Mouse (Mus musculus) testis, adult 2 months (tissue): Measurements from ENCODE around the gene Nabp1. TPM values are rescaled to one million over a fixed set of nuclear protein-coding genes. Genes with fewer than 3 reads are reported as not detected.
A peak's percentile ranks its signal among the peaks of the same experiment; 100 is the strongest.
"Not testable (repeated sequence)": the region's sequence is repeated elsewhere in the genome, so short reads cannot be mapped to it uniquely, and the experiment has no call there.

Source experiments
- H3K27ac ChIP-seq: fragments of 200-500 bp; 2 replicates; pipeline ENCODE4 v1.5.1; 2012; ENCODE audit warnings: low read depth, low read length; ENCODE audit not compliant: control insufficient read depth, insufficient read depth
- H3K27me3 ChIP-seq: fragments of 200-500 bp; 2 replicates; pipeline ENCODE4 v1.6.1; 2012; ENCODE audit warnings: mild to moderate bottlenecking, low read length, moderate library complexity; ENCODE audit not compliant: control insufficient read depth, insufficient read depth
- H3K36me3 ChIP-seq: fragments of 200-500 bp; 2 replicates; pipeline ENCODE4 v1.6.1; 2012; ENCODE audit warnings: mild to moderate bottlenecking, low read length; ENCODE audit not compliant: control insufficient read depth, insufficient read depth
- H3K4me1 ChIP-seq: fragments of 200-500 bp; 2 replicates; pipeline ENCODE4 v1.6.1; 2012; ENCODE audit warnings: low read length; ENCODE audit not compliant: control insufficient read depth, insufficient read depth
- H3K4me3 ChIP-seq: fragments of 200-500 bp; 2 replicates; pipeline ENCODE4 v1.5.1; 2012; ENCODE audit warnings: low read depth, mild to moderate bottlenecking, low read length, moderate library complexity, mixed read lengths; ENCODE audit not compliant: control insufficient read depth
- CTCF ChIP-seq: fragments of 200-500 bp; IDR thresholded peaks from 2 replicates; pipeline ENCODE4 v1.5.1; 2012; ENCODE audit warnings: low read depth, mild to moderate bottlenecking, inconsistent platforms, low read length, moderate library complexity; ENCODE audit not compliant: control insufficient read depth, insufficient read depth, insufficient replicate concordance
- POLR2A ChIP-seq: fragments of 200-500 bp; IDR thresholded peaks from 2 replicates; pipeline ENCODE4 v1.6.1; 2012; ENCODE audit warnings: low read depth, mild to moderate bottlenecking, inconsistent platforms, low read length, moderate library complexity; ENCODE audit not compliant: control insufficient read depth
- polyA plus RNA-seq: library from polyadenylated mRNA; depleted of rRNA; stranded (reverse); fragments of >200 nt; gene quantifications from 2 replicates; pipeline ENCODE4 v1.2.3, GENCODE M21; 2012; rRNA removed

Gene Nabp1
- polyA plus RNA-seq, 1 experiment: 161 TPM

DNA sequence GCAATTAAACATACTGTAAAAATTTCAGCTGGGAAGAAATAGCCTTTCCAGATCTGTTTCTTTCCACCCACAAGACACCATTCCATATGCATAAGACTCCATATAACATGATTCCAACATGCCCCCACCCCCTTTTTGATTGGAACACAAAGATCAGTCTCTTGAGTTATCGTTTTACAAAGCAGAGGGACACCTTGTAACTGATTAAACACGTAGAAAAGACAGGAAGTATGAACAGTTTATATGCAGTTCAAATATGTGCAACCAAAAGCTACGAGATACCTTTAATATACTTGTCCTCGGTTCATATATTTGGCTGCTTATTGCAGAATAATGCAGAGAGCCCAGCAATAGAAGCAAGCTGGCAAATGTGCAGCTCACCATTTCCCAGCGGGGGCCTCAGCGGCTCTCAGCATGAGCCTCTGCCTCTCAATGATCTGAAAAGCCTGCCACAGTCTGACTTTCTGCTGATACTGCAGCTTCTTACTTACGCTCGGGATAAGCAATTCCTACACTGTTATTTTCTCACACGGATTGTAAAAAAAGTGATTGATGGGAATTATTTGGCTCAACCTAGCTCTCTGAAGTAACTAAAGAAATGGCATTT is 32.3 kb downstream of the Nabp1 start:
- no peaks in the 10 kb centered on the region for H3K4me1 ChIP-seq
- H3K27ac ChIP-seq: no peak overlapping the region
- no peaks in the 10 kb centered on the region for H3K36me3 ChIP-seq
- H3K27me3 ChIP-seq: no peaks in the 10 kb centered on the region
- H3K4me3 ChIP-seq: no peak overlapping the region
- no peak for TF ChIP-seq POLR2A
- TF ChIP-seq CTCF: no peak

DNA sequence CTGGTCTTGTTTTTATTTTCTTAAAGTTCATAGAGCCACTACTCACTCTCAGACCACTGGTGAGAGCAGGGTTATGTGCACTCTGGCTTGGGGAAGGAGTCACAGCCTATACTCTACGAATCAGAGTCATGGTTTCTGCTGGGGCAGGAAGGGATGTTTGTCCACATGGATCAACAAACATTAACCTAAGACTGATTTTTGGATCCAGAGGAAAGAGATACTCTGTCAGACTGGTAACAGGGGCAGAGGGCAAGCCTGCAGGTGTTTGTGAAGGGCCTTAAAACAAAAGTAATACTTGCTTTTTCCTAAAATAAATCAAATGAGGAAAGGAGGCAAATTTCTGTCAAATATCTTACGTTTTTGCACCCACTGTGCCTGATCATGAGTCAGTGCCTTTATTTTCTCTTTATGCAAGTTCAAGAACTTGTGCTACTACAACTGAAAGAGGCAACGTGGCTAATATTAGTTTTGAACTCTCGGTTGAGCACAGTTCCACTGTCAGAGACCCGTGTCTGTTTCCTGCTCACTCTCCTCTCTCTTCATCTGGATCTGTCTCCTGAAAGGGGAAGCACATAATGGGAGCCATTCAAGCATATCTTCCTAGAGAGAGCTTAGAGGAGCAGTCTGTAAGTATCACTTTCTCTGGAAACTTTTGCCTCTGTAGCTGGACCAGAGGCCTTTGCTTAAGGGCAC is 32.9 kb downstream of the Nabp1 start:
- no peak overlapping the region for H3K4me3 ChIP-seq
- H3K27ac ChIP-seq: no peak overlapping the region
- H3K36me3 ChIP-seq: no peaks in the 10 kb centered on the region
- no peaks in the 10 kb centered on the region for H3K4me1 ChIP-seq
- no peak for TF ChIP-seq CTCF
- TF ChIP-seq POLR2A: no peak
- H3K27me3 ChIP-seq: no peaks in the 10 kb centered on the region

DNA sequence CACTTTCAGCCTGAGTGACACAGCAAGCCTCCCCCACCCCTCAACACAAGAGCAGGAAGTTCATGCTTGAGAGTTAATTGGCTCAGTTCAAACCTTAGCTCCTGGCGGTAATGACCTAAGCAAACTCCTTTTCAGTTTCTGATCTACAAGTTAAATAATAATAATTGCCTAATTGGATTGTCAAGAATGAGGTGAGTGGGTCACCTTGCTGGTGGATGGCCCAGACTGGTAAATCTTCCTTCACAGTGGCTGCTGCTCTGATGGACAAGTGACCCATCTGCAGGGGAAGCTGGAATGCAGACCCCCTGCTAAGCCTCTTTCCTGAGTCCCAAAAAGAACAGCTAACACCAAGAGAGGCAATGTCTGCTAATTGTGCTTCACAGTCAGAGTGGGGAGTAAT is 48.5 kb downstream of the Nabp1 start:
- no peaks in the 10 kb centered on the region for H3K27me3 ChIP-seq
- no peak overlapping the region for H3K4me3 ChIP-seq
- TF ChIP-seq POLR2A: no peak
- no peak for TF ChIP-seq CTCF
- H3K36me3 ChIP-seq: no peaks in the 10 kb centered on the region
- H3K4me1 ChIP-seq: no peaks in the 10 kb centered on the region; the same call in 1 of the 2 replicates
- no peak overlapping the region for H3K27ac ChIP-seq

DNA sequence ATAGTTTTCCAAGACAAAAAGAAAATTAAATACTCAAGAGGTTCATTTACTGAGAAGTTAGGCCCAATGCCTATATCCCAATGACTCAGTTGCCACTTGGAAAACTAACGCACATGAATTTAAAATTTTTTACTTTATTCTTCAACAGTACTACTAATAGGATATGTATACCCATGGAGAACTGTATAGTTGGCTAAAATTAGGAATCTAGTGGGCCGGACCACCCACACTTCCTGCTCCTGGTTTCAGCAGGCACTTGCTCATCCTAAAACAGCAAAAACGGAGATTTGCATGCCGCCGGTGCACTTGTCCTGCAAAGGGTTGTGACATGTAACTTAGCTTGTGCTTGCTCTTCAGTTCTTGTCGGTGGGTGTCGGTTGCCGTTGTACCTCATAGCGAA is 51.9 kb downstream of the Nabp1 start:
- H3K27ac ChIP-seq: peak overlapping the region; percentile 76
- no peaks in the 10 kb centered on the region for H3K36me3 ChIP-seq
- H3K4me3 ChIP-seq: peak overlapping the region; percentile 90
- TF ChIP-seq CTCF: no peak
- TF ChIP-seq POLR2A: peak; percentile 59; the same call in 1 of the 2 replicates
- H3K27me3 ChIP-seq: no peaks in the 10 kb centered on the region
- H3K4me1 ChIP-seq: no peaks in the 10 kb centered on the region; the same call in 1 of the 2 replicates

DNA sequence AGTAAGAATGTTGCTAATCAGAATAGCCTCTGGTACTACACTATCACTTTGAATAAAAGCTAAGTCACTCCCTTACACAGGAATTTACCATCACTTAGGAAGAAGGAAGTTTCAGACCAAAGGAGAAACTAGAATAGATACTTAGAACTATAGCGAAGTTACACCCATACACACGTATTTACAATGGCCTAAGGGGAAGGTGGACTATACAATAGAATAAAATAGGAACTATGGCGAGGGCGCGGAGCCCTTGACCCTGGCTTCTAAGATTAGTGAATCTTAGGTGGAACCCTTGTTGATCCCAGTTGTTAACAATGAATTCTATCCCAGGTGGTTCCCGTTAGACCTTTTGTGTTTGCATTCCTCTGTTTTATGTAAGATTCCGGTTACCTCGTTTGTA is 57.2 kb downstream of the Nabp1 start:
- not testable (repeated sequence) for H3K27me3 ChIP-seq, H3K4me1 ChIP-seq, H3K36me3 ChIP-seq, H3K27ac ChIP-seq, H3K4me3 ChIP-seq

DNA sequence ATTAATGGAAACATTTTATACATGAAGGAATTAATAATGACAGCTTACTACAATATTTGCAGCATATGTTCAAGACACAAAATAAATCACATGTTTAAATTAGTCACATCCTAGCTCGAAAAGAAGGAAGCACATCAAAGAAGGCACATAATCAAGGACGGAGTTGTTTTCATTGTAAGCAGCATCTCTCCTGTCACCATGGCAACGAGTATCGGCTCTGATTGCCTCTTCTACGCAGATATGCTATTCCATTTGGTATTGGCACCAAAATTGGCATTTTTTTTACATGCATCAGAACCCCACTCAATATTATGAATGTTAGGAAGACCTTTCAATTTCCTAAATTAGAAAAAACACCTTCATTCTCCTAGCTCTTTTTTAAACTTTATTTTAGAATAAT is 59.5 kb downstream of the Nabp1 start:
- Histone ChIP-seq H3K36me3 (no peaks in the 10 kb centered on the region), H3K27ac (no peak overlapping the region), H3K27me3 (no peaks in the 10 kb centered on the region), H3K4me1 (no peaks in the 10 kb centered on the region), H3K4me3 (no peak overlapping the region)
- TF ChIP-seq POLR2A (no peak), CTCF (no peak)

Other genes with a start within 250 kb of the Nabp1 start
- 1.2 and 2.0 TPM in 2 replicates for gene Cavin2, start 189.3 kb downstream of the Nabp1 start, polyA plus RNA-seq